Mouse (Mus musculus) megakaryocyte, embryonic 14.5 days (primary cell): ENCODE data around the gene Agbl1. TPM values are rescaled to one million over a fixed set of nuclear protein-coding genes. Genes with fewer than 3 reads are reported as not detected.

ENCODE experiments used
- H3K27me3 ChIP-seq: replicated peaks from 2 replicates; pipeline ENCODE3; 2012; ENCODE audit warnings: inconsistent platforms
- H3K36me3 ChIP-seq: replicated peaks from 2 replicates; pipeline ENCODE3; 2012; ENCODE audit warnings: low read length, inconsistent platforms, mixed read lengths
- H3K4me1 ChIP-seq: 2 replicates; pipeline ENCODE4 v1.6.1; 2012; ENCODE audit warnings: inconsistent platforms
- H3K4me3 ChIP-seq: replicated peaks from 2 replicates; pipeline ENCODE3; 2012; ENCODE audit warnings: moderate library complexity, mild to moderate bottlenecking, inconsistent platforms
- H3K9me3 ChIP-seq: 2 replicates; pipeline ENCODE4 v1.6.1; 2012; ENCODE audit warnings: inconsistent platforms
- FLI1 ChIP-seq: IDR thresholded peaks from 2 replicates; pipeline ENCODE4 v1.6.1; 2012; ENCODE audit warnings: low read length, inconsistent platforms, mixed read lengths
- GATA1 ChIP-seq: IDR thresholded peaks from 3 replicates; pipeline ENCODE4 v1.6.1; 2012; ENCODE audit warnings: mixed read lengths, low read length, inconsistent platforms, borderline replicate concordance
- polyA plus RNA-seq: library from polyadenylated mRNA; stranded (reverse); fragments of >175 nt; gene quantifications from 2 replicates; pipeline ENCODE4 v1.2.3, GENCODE M21; 2012; ENCODE audit warnings: low replicate concordance; ENCODE audit not compliant: insufficient read depth

The Agbl1 gene
- polyA plus RNA-seq, 1 experiment, result not detected

DNA sequence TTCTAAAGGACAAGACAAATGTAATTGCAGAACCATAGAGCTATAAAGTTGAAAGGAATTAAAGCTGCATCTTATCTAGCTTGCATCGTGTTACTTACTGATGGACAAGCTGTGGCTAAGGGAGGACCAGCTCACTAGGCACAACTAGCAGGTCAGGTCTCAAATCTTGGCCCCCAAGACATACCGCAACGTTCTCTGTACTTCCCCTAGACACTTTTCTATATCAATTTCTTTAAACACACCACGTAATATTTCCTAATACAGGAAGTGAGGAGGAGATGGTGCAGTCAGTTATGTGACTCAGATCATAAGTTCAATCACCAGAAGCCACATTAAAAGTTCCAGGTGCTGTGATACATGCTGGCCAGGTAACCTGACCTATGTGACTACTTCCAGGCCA, 919.1 kb downstream of the Agbl1 start:
- no peak overlapping the region for H3K4me3 ChIP-seq
- no peaks in the 10 kb centered on the region for H3K9me3 ChIP-seq
- H3K27me3 ChIP-seq, result no peaks in the 10 kb centered on the region
- no peaks in the 10 kb centered on the region for H3K4me1 ChIP-seq
- no peak for TF ChIP-seq FLI1
- TF ChIP-seq GATA1, result no peak
- no peaks in the 10 kb centered on the region for H3K36me3 ChIP-seq

DNA sequence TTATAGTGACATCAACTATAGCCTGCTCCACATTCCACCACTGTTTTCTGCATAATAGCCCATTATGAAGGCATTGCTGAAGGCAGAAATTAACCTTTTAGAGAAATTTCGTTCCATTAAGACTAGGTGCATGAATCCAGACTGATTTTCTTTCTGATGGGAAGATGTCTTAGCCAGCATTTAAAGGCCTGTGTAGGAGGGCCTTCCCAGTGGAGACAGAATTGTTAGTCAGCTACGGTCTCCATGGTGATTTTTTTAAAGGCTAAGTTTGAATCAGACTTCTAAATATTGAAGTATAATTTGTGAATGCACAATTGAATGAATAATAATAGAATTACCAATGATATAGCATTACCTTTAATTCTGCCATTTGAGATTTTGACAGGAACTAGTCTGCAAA, 920.2 kb downstream of the Agbl1 start:
- Histone ChIP-seq H3K9me3 (no peaks in the 10 kb centered on the region), H3K27me3 (no peaks in the 10 kb centered on the region), H3K4me1 (no peaks in the 10 kb centered on the region), H3K36me3 (no peaks in the 10 kb centered on the region), H3K4me3 (no peak overlapping the region)
- TF ChIP-seq GATA1, result no peak
- no peak for TF ChIP-seq FLI1

- no peak overlapping the region for H3K4me3 ChIP-seq
- H3K36me3 ChIP-seq, result no peaks in the 10 kb centered on the region
- no peaks in the 10 kb centered on the region for H3K27me3 ChIP-seq
- no peaks in the 10 kb centered on the region for H3K4me1 ChIP-seq
- no peak for TF ChIP-seq FLI1
- no peak for TF ChIP-seq GATA1
- H3K9me3 ChIP-seq, result no peaks in the 10 kb centered on the region
Observed at GRCm38 (mm10) chr7:77152393-77152792, 922.7 kb downstream of the Agbl1 start.

GRCm38 (mm10) chr7:77152909-77153308, 923.2 kb downstream of the Agbl1 start:
- H3K4me1 ChIP-seq, result no peaks in the 10 kb centered on the region
- no peaks in the 10 kb centered on the region for H3K9me3 ChIP-seq
- TF ChIP-seq FLI1 (no peak), GATA1 (no peak)
- no peaks in the 10 kb centered on the region for H3K36me3 ChIP-seq
- no peaks in the 10 kb centered on the region for H3K27me3 ChIP-seq
- H3K4me3 ChIP-seq, result no peak overlapping the region

- no peak overlapping the region for H3K4me3 ChIP-seq
- H3K4me1 ChIP-seq, result no peaks in the 10 kb centered on the region
- TF ChIP-seq FLI1, result no peak
- TF ChIP-seq GATA1, result no peak
- no peaks in the 10 kb centered on the region for H3K9me3 ChIP-seq
- H3K36me3 ChIP-seq, result no peaks in the 10 kb centered on the region
- H3K27me3 ChIP-seq, result no peaks in the 10 kb centered on the region
Observed at GRCm38 (mm10) chr7:77164921-77165320, 935.2 kb downstream of the Agbl1 start.
